Mouse (Mus musculus) ovary, adult 10 weeks (tissue): Measurements from ENCODE around the gene Ppp6c. TPM values are rescaled to one million over a fixed set of nuclear protein-coding genes. Genes with fewer than 3 reads are reported as not detected.

Source experiments
- polyA plus RNA-seq: library from polyadenylated mRNA; stranded (reverse); fragments of 350-450 nt; fragmentation: Illumina TruSeq; extraction: RNeasy Lipid Tissue Mini Kit (QIAGEN cat#74804); gene quantifications from one replicate; pipeline ENCODE4 v1.2.3, GENCODE M21; 2014

Ppp6c gene
- 178 TPM for polyA plus RNA-seq

GRCm38 (mm10) chr2:39226019-39226640 is at the start of gene Ppp6c:
Gene Ppp6c (minus strand): TSS chr2:39226451.

GRCm38 (mm10) chr2:39190561-39191056 is 35.6 kb downstream of the Ppp6c start, which contains the start of gene Scai:
Gene Scai (minus strand): TSS chr2:39190734.

Other genes with a start within 250 kb of the Ppp6c start
- gene Wdr38, start 229.0 kb downstream of the Ppp6c start, polyA plus RNA-seq: not detected
- 174 TPM for gene Arpc5l, start 221.1 kb downstream of the Ppp6c start, polyA plus RNA-seq
- 137 TPM for gene Rpl35, start 220.8 kb downstream of the Ppp6c start, polyA plus RNA-seq
- gene Golga1, start 160.9 kb downstream of the Ppp6c start, polyA plus RNA-seq: 33.5 TPM
- 27.9 TPM for gene Scai, start 35.7 kb downstream of the Ppp6c start, polyA plus RNA-seq